Mouse (Mus musculus) lung, adult 2 months (tissue): Measurements from ENCODE around the gene Cyp4f13.

Experiments used
- CTCF ChIP-seq: fragments of 200-500 bp; IDR thresholded peaks from 2 replicates; pipeline ENCODE4 v1.5.1; 2011; ENCODE audit warnings: mild to moderate bottlenecking, low read length, control low read depth; ENCODE audit not compliant: insufficient read depth
- POLR2A ChIP-seq: fragments of 200-500 bp; IDR thresholded peaks from 2 replicates; pipeline ENCODE4 v1.6.1; 2011; ENCODE audit warnings: low read depth, mild to moderate bottlenecking, control low read depth, low read length, borderline replicate concordance; ENCODE audit errors: extremely low read depth

DNA sequence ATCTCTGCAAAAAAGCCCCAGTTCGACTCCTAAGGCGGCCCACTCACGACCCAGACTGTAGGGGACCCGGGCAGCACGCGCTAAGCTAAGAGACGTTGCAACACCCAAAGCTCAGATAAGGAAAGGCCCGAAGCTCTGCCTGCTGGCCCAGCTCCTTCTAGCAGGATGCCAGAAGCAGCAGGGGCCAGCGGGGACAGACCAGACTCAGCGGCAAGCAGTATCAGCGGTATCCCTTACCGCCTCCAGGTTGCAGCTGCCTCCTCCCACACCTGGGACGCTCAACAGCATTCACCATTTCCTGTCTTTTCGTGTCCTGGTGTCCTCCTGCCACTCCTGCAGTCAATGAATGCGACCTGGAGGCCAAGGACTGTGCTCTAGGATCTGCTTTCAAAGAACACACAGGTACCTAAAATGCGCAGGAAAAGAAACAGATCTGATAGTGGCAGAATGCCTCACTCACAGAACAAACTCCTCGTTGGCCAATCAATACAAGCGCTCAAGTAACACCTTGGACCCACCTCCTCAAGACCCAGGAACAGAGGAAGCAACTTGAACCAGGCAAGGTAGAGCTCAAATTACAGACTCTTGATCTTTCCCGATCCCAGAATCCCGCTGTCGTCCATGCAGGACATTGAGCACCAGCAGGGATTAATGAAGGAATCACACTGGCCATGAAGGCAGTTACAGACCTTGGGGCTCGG, 69.6 kb downstream of the Cyp4f13 start:
- TF ChIP-seq CTCF (no peak), POLR2A (no peak)
